In genomic region chr10:127526681-127527080, GRCm38 (mm10) we compare ENCODE assay signal across 8 mouse cellular contexts. TPM values are rescaled to one million over a fixed set of nuclear protein-coding genes. Genes with fewer than 3 reads are reported as not detected.
DNase-seq lines count a peak whose midpoint lies in the region; ATAC-seq and TF ChIP-seq lines count a peak whose summit lies in the region.

No protein-coding gene starts in this region.

- no peak overlapping the region for H3K9ac ChIP-seq in heart, embryonic 11.5 days (ENCODE audit: low read depth, low read length)
- no peak overlapping the region for H3K9ac ChIP-seq in forebrain, embryonic 15.5 days (replicated peaks)
- no peak overlapping the region for H3K9ac ChIP-seq in intestine, embryonic 14.5 days (ENCODE audit: low read length)
- no peak overlapping the region for H3K9ac ChIP-seq in liver, embryonic 14.5 days (replicated peaks)
- peak overlapping the region; percentile 44 for H3K9ac ChIP-seq in neural tube, embryonic 12.5 days

- peaks cover 14% of the 10 kb centered on the region for H3K4me1 ChIP-seq in heart, embryonic 11.5 days (ENCODE audit: control insufficient read depth, insufficient read depth, low read length)
- peaks cover 68% of the 10 kb centered on the region for H3K4me1 ChIP-seq in forebrain, embryonic 15.5 days
- H3K4me1 ChIP-seq in intestine, embryonic 14.5 days (replicated peaks; ENCODE audit: control insufficient read depth, insufficient read depth, low read length) = peaks cover 15% of the 10 kb centered on the region
- peaks cover 0 to 3% of the 10 kb centered on the region in 2 experiments; a peak in 2 of 4 replicates for H3K4me1 ChIP-seq in liver, embryonic 14.5 days (replicated peaks; ENCODE audit: control insufficient read depth in 2 of 2, insufficient read depth in 2 of 2, low read length in 1 of 2)
- peaks cover 78% of the 10 kb centered on the region for H3K4me1 ChIP-seq in neural tube, embryonic 12.5 days

- no peak for DNase-seq in heart, adult 18-20 months
- peak; percentile 53 for DNase-seq in brain, embryonic 14.5 days (ENCODE audit: low read depth)
- no peak for DNase-seq in intestine, embryonic 14.5 days (ENCODE audit: low spot score)
- no peak for DNase-seq in liver, embryonic 14.5 days (ENCODE audit: low read depth in 3 of 3, low spot score in 3 of 3)

- under 1% methylated on average over 26 of the region's 26 CpGs for WGBS in heart, embryonic 11.5 days (ENCODE audit: insufficient replicate concordance)
- under 1% methylated on average over 26 of the region's 26 CpGs for WGBS in forebrain, embryonic 15.5 days
- WGBS in intestine, embryonic 14.5 days = under 1% methylated on average over 26 of the region's 26 CpGs
- WGBS in liver, embryonic 14.5 days (ENCODE audit: insufficient replicate concordance) = under 1% methylated on average over 26 of the region's 26 CpGs
- WGBS in neural tube, embryonic 12.5 days = 2% methylated on average over 26 of the region's 26 CpGs

- no peak; the same call in 1 of the 2 replicates for ATAC-seq in heart, embryonic 11.5 days (replicated peaks; ENCODE audit: insufficient number of reproducible peaks, low FRiP score, low TSS enrichment)
- no peak for ATAC-seq in forebrain, embryonic 15.5 days (replicated peaks)
- ATAC-seq in intestine, embryonic 14.5 days (replicated peaks; ENCODE audit: low FRiP score, low TSS enrichment, low read depth) = no peak
- no peak for ATAC-seq in liver, embryonic 14.5 days (ENCODE audit: insufficient read depth)
- ATAC-seq in neural tube, embryonic 12.5 days (ENCODE audit: low FRiP score, low read depth) = peak; percentile 16; the same call in 1 of the 2 replicates
- no peak for ATAC-seq in erythroid progenitor cell, adult 5-6 weeks (replicated peaks; ENCODE audit: low FRiP score, poor library complexity, severe bottlenecking)

- peaks cover 87% of the 10 kb centered on the region for H3K27me3 ChIP-seq in heart, embryonic 11.5 days (ENCODE audit: control insufficient read depth, insufficient read depth, low read length)
- H3K27me3 ChIP-seq in forebrain, embryonic 15.5 days = peaks cover 52% of the 10 kb centered on the region
- peaks cover 81% of the 10 kb centered on the region for H3K27me3 ChIP-seq in intestine, embryonic 14.5 days (replicated peaks; ENCODE audit: control insufficient read depth, insufficient read depth, low read length)
- peaks cover 80% of the 10 kb centered on the region for H3K27me3 ChIP-seq in liver, embryonic 14.5 days (ENCODE audit: control insufficient read depth, insufficient read depth, low read length)
- peaks cover 83% of the 10 kb centered on the region for H3K27me3 ChIP-seq in neural tube, embryonic 12.5 days (replicated peaks)

- H3K36me3 ChIP-seq in heart, embryonic 11.5 days (ENCODE audit: control insufficient read depth, insufficient read depth, low read length) = no peaks in the 10 kb centered on the region
- no peaks in the 10 kb centered on the region for H3K36me3 ChIP-seq in forebrain, embryonic 15.5 days
- no peaks in the 10 kb centered on the region for H3K36me3 ChIP-seq in intestine, embryonic 14.5 days (ENCODE audit: control insufficient read depth, insufficient read depth, low read length)
- no peaks in the 10 kb centered on the region for H3K36me3 ChIP-seq in liver, embryonic 14.5 days (replicated peaks; ENCODE audit: control insufficient read depth, insufficient read depth, low read depth)
- no peaks in the 10 kb centered on the region for H3K36me3 ChIP-seq in neural tube, embryonic 12.5 days

- no peaks in the 10 kb centered on the region for H3K9me3 ChIP-seq in heart, embryonic 11.5 days (replicated peaks; ENCODE audit: control insufficient read depth, low read length)
- no peaks in the 10 kb centered on the region for H3K9me3 ChIP-seq in forebrain, embryonic 15.5 days
- no peaks in the 10 kb centered on the region for H3K9me3 ChIP-seq in intestine, embryonic 14.5 days (ENCODE audit: control insufficient read depth, low read length)
- no peaks in the 10 kb centered on the region for H3K9me3 ChIP-seq in liver, embryonic 14.5 days (ENCODE audit: control insufficient read depth, low read length)
- no peaks in the 10 kb centered on the region for H3K9me3 ChIP-seq in neural tube, embryonic 12.5 days

- H3K4me3 ChIP-seq in heart, embryonic 11.5 days (ENCODE audit: low read depth, low read length) = peak overlapping the region; percentile 29
- peak overlapping the region; percentile 17 for H3K4me3 ChIP-seq in forebrain, embryonic 15.5 days
- peak overlapping the region; percentile 22 for H3K4me3 ChIP-seq in intestine, embryonic 14.5 days (ENCODE audit: low read depth, low read length)
- H3K4me3 ChIP-seq in liver, embryonic 14.5 days (ENCODE audit: insufficient read depth in 1 of 2, low read depth in 2 of 2, low read length in 2 of 2) = peak overlapping the region in 1 of 2 experiments; percentile 16; a peak in 1 of 4 replicates
- peak overlapping the region; percentile 23 for H3K4me3 ChIP-seq in neural tube, embryonic 12.5 days

- no peak overlapping the region for H3K27ac ChIP-seq in heart, embryonic 11.5 days (ENCODE audit: low read depth, low read length)
- H3K27ac ChIP-seq in forebrain, embryonic 15.5 days (replicated peaks) = no peak overlapping the region
- no peak overlapping the region for H3K27ac ChIP-seq in intestine, embryonic 14.5 days (ENCODE audit: low read depth)
- no peak overlapping the region for H3K27ac ChIP-seq in liver, embryonic 14.5 days
- H3K27ac ChIP-seq in neural tube, embryonic 12.5 days = peak overlapping the region; percentile 84; the same call in 1 of the 2 replicates

- no peak for TF ChIP-seq POLR2A in brain, embryonic 14.5 days (IDR thresholded peaks at IDR 0.05; ENCODE audit: borderline replicate concordance, extremely low read depth, insufficient read depth, insufficient read length, poor library complexity, severe bottlenecking)

- 0 out of 2 replicates have a peak, but pooled peaks have one; percentile 32 for TF ChIP-seq CTCF in brain, embryonic 14.5 days (IDR thresholded peaks at IDR 0.05; ENCODE audit: borderline replicate concordance, extremely low read depth, insufficient read depth, insufficient read length)
- TF ChIP-seq CTCF in liver, embryonic 14.5 days (IDR thresholded peaks at IDR 0.05; ENCODE audit: low read depth) = peak; percentile 53

- TF ChIP-seq EP300 in liver, embryonic 14.5 days (IDR thresholded peaks at IDR 0.05; ENCODE audit: low read depth) = no peak

- peak overlapping the region; percentile 51 for H3K4me2 ChIP-seq in heart, embryonic 11.5 days
- H3K4me2 ChIP-seq in forebrain, embryonic 15.5 days (replicated peaks) = peak overlapping the region; percentile 35
- peak overlapping the region; percentile 42 for H3K4me2 ChIP-seq in intestine, embryonic 14.5 days (ENCODE audit: low read length)
- H3K4me2 ChIP-seq in liver, embryonic 14.5 days (ENCODE audit: low read depth) = peak overlapping the region; percentile 11
- H3K4me2 ChIP-seq in neural tube, embryonic 12.5 days (replicated peaks) = peak overlapping the region; percentile 81

RNA-seq across cellular contexts. Expression of gene Shmt2, which starts 4.4 kb away (rescaled TPM):
- 71.3 and 82.7 TPM in 2 replicates for polyA plus RNA-seq in heart, embryonic 11.5 days (2014; fragmentation: Nextera tagmentation; extraction: Ambion mirVana)
- 10 to 100 TPM; 39.3 to 44.7 TPM for total RNA-seq in heart, adult 18-20 months (2021)
- 80.8 and 100 TPM in 2 replicates for polyA plus RNA-seq in brain, embryonic 14.5 days (2012; rRNA removed)
- 75.2 and 78.5 TPM in 2 replicates for polyA plus RNA-seq in forebrain, embryonic 15.5 days (2015; fragmentation: Nextera tagmentation; extraction: Ambion mirVana)
- 132 and 142 TPM in 2 replicates for polyA plus RNA-seq in intestine, embryonic 14.5 days (2014; fragmentation: Nextera tagmentation; extraction: Ambion mirVana)
- polyA plus RNA-seq in liver, embryonic 14.5 days (2012; rRNA removed) = 81.0 and 88.6 TPM in 2 replicates
- 82.7 and 88.2 TPM in 2 replicates for polyA plus RNA-seq in liver, embryonic 14.5 days (2014; fragmentation: Nextera tagmentation; extraction: Ambion mirVana)
- 74.2 and 76.9 TPM in 2 replicates for polyA plus RNA-seq in neural tube, embryonic 12.5 days (2016; fragmentation: Nextera tagmentation; extraction: Ambion mirVana)
- total RNA-seq in erythroid progenitor cell, adult 5-6 weeks (2015; ENCODE audit: low replicate concordance) = 17.2 and 28.1 TPM in 2 replicates
- 21.4 and 24.8 TPM in 2 replicates for total RNA-seq in erythroid progenitor cell, adult 5-6 weeks (2017; ENCODE audit: low replicate concordance)

RNA-seq across cellular contexts. Expression of gene Nxph4, which starts 7.7 kb away (rescaled TPM):
- 0.21 and 0.33 TPM in 2 replicates for polyA plus RNA-seq in heart, embryonic 11.5 days (2014; fragmentation: Nextera tagmentation; extraction: Ambion mirVana)
- under 1 TPM; 0.35 to 0.39 TPM for total RNA-seq in heart, adult 18-20 months (2021)
- polyA plus RNA-seq in brain, embryonic 14.5 days (2012; rRNA removed) = 19.9 and 48.8 TPM in 2 replicates
- polyA plus RNA-seq in forebrain, embryonic 15.5 days (2015; fragmentation: Nextera tagmentation; extraction: Ambion mirVana) = 38.9 and 40.2 TPM in 2 replicates
- polyA plus RNA-seq in intestine, embryonic 14.5 days (2014; fragmentation: Nextera tagmentation; extraction: Ambion mirVana) = 4.0 and 5.5 TPM in 2 replicates
- not detected in 2 replicates for polyA plus RNA-seq in liver, embryonic 14.5 days (2012; rRNA removed)
- polyA plus RNA-seq in liver, embryonic 14.5 days (2014; fragmentation: Nextera tagmentation; extraction: Ambion mirVana) = 0.13 TPM in 1 of 2 replicates, not detected in the other
- 112 and 125 TPM in 2 replicates for polyA plus RNA-seq in neural tube, embryonic 12.5 days (2016; fragmentation: Nextera tagmentation; extraction: Ambion mirVana)
- not detected in 2 replicates for total RNA-seq in erythroid progenitor cell, adult 5-6 weeks (2015; ENCODE audit: low replicate concordance)
- not detected in 2 replicates for total RNA-seq in erythroid progenitor cell, adult 5-6 weeks (2017; ENCODE audit: low replicate concordance)

RNA-seq across cellular contexts. Expression of gene Ndufa4l2, which starts 11.9 kb away (rescaled TPM):
- polyA plus RNA-seq in heart, embryonic 11.5 days (2014; fragmentation: Nextera tagmentation; extraction: Ambion mirVana) = 10.1 and 13.9 TPM in 2 replicates
- total RNA-seq in heart, adult 18-20 months (2021) = 10 to 100 TPM; 23.9 to 27.0 TPM
- polyA plus RNA-seq in brain, embryonic 14.5 days (2012; rRNA removed) = 10.8 and 13.0 TPM in 2 replicates
- polyA plus RNA-seq in forebrain, embryonic 15.5 days (2015; fragmentation: Nextera tagmentation; extraction: Ambion mirVana) = 17.1 and 18.0 TPM in 2 replicates
- 25.9 and 28.5 TPM in 2 replicates for polyA plus RNA-seq in intestine, embryonic 14.5 days (2014; fragmentation: Nextera tagmentation; extraction: Ambion mirVana)
- polyA plus RNA-seq in liver, embryonic 14.5 days (2012; rRNA removed) = 2.1 and 3.6 TPM in 2 replicates
- polyA plus RNA-seq in liver, embryonic 14.5 days (2014; fragmentation: Nextera tagmentation; extraction: Ambion mirVana) = 2.0 and 5.8 TPM in 2 replicates
- 7.3 and 7.6 TPM in 2 replicates for polyA plus RNA-seq in neural tube, embryonic 12.5 days (2016; fragmentation: Nextera tagmentation; extraction: Ambion mirVana)
- not detected in 2 replicates for total RNA-seq in erythroid progenitor cell, adult 5-6 weeks (2015; ENCODE audit: low replicate concordance)
- not detected in 2 replicates for total RNA-seq in erythroid progenitor cell, adult 5-6 weeks (2017; ENCODE audit: low replicate concordance)

RNA-seq across cellular contexts. Expression of gene Stac3, which starts 25.2 kb away (rescaled TPM):
- 0.24 and 0.30 TPM in 2 replicates for polyA plus RNA-seq in heart, embryonic 11.5 days (2014; fragmentation: Nextera tagmentation; extraction: Ambion mirVana)
- total RNA-seq in heart, adult 18-20 months (2021) = under 1 TPM; 0.37 to 0.54 TPM
- 6.8 and 9.8 TPM in 2 replicates for polyA plus RNA-seq in brain, embryonic 14.5 days (2012; rRNA removed)
- 1.5 and 1.6 TPM in 2 replicates for polyA plus RNA-seq in forebrain, embryonic 15.5 days (2015; fragmentation: Nextera tagmentation; extraction: Ambion mirVana)
- polyA plus RNA-seq in intestine, embryonic 14.5 days (2014; fragmentation: Nextera tagmentation; extraction: Ambion mirVana) = 0.32 TPM in 1 of 2 replicates, not detected in the other
- polyA plus RNA-seq in liver, embryonic 14.5 days (2012; rRNA removed) = 0.16 and 0.37 TPM in 2 replicates
- polyA plus RNA-seq in liver, embryonic 14.5 days (2014; fragmentation: Nextera tagmentation; extraction: Ambion mirVana) = not detected in 2 replicates
- 4.3 and 5.8 TPM in 2 replicates for polyA plus RNA-seq in neural tube, embryonic 12.5 days (2016; fragmentation: Nextera tagmentation; extraction: Ambion mirVana)
- not detected in 2 replicates for total RNA-seq in erythroid progenitor cell, adult 5-6 weeks (2015; ENCODE audit: low replicate concordance)
- not detected in 2 replicates for total RNA-seq in erythroid progenitor cell, adult 5-6 weeks (2017; ENCODE audit: low replicate concordance)

Comparison
In these comparisons a context has a peak if more than half of its experiments do, and no peak if none do; other contexts are left out.
1. H3K4me2 ChIP-seq: peak in every context shown above with its lines; median percentile 81 in neural tube, embryonic 12.5 days; 51 in heart, embryonic 11.5 days; 42 in intestine, embryonic 14.5 days; 35 in forebrain, embryonic 15.5 days; 11 in liver, embryonic 14.5 days.